Mouse (Mus musculus): Measurements from ENCODE around the gene Usp45. TPM values are rescaled to one million over a fixed set of nuclear protein-coding genes. Genes with fewer than 3 reads are reported as not detected.
A peak's percentile ranks its signal among the peaks of the same experiment; 100 is the strongest.

Gene Usp45
- total and polyA plus RNA-seq, 3 experiments = 2.9 to 49.2 (median 21.1) TPM

DNA sequence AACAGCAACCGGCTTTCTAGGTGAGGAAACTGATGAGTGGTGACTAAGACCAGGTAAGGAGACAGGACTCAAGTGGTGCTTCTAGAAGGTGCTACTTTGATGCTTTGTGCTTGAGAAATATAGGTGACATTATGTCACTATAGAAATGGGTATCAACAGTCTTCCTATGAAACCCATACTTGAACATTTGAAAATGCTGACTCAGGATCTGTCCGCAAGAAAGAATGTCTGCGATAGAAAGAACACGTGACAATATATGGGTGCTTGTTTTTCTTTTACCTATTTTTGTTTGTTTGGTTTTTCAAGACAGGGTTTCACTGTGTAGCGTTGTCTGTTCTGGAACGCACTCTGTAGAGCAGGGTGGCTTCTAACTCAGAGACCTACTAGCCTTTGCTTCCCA lies 45.7 kb downstream of the Usp45 start:
- TF ChIP-seq GATA1 (IDR thresholded peaks at IDR 0.05; ENCODE audit: borderline replicate concordance, low read length) (no peak), CTCF (IDR thresholded peaks at IDR 0.05; ENCODE audit: low read depth, low read length) (no peak), POLR2AphosphoS5 (IDR thresholded peaks at IDR 0.05; ENCODE audit: insufficient replicate concordance, low read depth, low read length) (no peak), TAL1 (conservative IDR thresholded peaks at IDR 0.05; ENCODE audit: low read depth, low read length) (no peak), GATA2 (IDR thresholded peaks at IDR 0.05; ENCODE audit: borderline replicate concordance, low read depth, low read length) (no peak)
- H3K4me1 ChIP-seq (ENCODE audit: insufficient read depth, low read depth, low read length) = no peaks in the 10 kb centered on the region
- no peaks in the 10 kb centered on the region for H3K27me3 ChIP-seq (ENCODE audit: insufficient read depth, low read length)
- H3K4me3 ChIP-seq (ENCODE audit: low read depth, low read length) = no peak overlapping the region
- peaks cover 73% of the 10 kb centered on the region for H3K36me3 ChIP-seq (replicated peaks)
- no peak for DNase-seq (ENCODE audit: low spot score)
- no peaks in the 10 kb centered on the region for H3K9me3 ChIP-seq (replicated peaks)
- no peak for ATAC-seq (ENCODE audit: extremely low read depth, insufficient number of reproducible peaks, low FRiP score, poor library complexity, severe bottlenecking)

DNA sequence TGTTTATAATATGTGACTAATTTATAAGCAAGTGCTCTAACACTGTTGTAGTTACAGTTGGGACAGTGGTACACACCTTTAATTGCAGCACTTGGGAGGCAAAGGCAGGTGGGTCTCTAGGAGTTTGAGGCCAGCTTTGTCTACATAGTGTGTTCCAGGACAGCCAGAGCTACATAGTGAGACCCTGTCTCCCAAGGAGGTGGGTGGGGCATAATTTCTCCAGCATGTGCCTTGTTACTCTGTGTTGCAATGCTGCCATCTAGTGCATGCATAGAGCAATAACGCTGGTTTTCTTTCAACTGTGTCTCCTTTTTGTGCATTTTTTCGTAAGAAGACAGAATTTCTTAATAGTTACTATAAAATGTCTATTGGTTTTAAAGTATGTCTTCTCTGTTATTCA lies 47.1 kb downstream of the Usp45 start:
- peaks cover 72% of the 10 kb centered on the region for H3K36me3 ChIP-seq (replicated peaks)
- ATAC-seq (ENCODE audit: extremely low read depth, insufficient number of reproducible peaks, low FRiP score, poor library complexity, severe bottlenecking) (no peak; the same call in 1 of the 2 replicates), DNase-seq (ENCODE audit: low spot score) (peak; percentile 25)
- no peaks in the 10 kb centered on the region for H3K27me3 ChIP-seq (ENCODE audit: insufficient read depth, low read length)
- no peak overlapping the region for H3K4me3 ChIP-seq (ENCODE audit: low read depth, low read length)
- no peaks in the 10 kb centered on the region for H3K9me3 ChIP-seq (replicated peaks)
- H3K4me1 ChIP-seq (ENCODE audit: insufficient read depth, low read depth, low read length) = no peaks in the 10 kb centered on the region
- TF ChIP-seq GATA1 (IDR thresholded peaks at IDR 0.05; ENCODE audit: borderline replicate concordance, low read length) = no peak
- peak; percentile 69 for TF ChIP-seq CTCF (IDR thresholded peaks at IDR 0.05; ENCODE audit: low read depth, low read length)

DNA sequence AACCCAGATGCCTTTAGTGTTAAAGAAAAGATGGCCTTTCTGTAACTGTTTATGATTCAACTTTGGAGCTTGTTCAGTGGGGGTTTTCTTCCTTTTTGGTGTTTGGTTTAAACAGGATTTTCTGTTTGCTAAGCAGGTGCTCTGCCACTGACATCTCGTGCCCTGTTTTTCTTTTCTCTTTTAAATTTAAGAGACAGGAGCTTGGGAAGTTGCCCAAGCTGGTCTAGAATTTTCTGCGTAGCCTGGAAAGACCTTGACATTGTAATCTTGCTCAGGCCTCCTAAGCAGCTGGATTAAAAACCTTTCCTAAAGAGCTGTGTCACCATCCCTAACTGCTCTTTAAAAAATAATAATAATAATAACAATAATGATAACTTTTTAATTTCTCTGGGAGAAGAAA lies 59.7 kb downstream of the Usp45 start:
- no peak overlapping the region for H3K4me3 ChIP-seq (ENCODE audit: low read depth, low read length)
- no peak for TF ChIP-seq POLR2AphosphoS5 (IDR thresholded peaks at IDR 0.05; ENCODE audit: insufficient replicate concordance, low read depth, low read length)
- TF ChIP-seq CTCF (IDR thresholded peaks at IDR 0.05; ENCODE audit: low read depth, low read length) = no peak
- no peak for TF ChIP-seq GATA2 (IDR thresholded peaks at IDR 0.05; ENCODE audit: borderline replicate concordance, low read depth, low read length)
- no peak for TF ChIP-seq TAL1 (conservative IDR thresholded peaks at IDR 0.05; ENCODE audit: low read depth, low read length)
- TF ChIP-seq GATA1 (IDR thresholded peaks at IDR 0.05; ENCODE audit: borderline replicate concordance, low read length) = no peak
- peaks cover 62% of the 10 kb centered on the region for H3K36me3 ChIP-seq (replicated peaks)
- H3K9me3 ChIP-seq (replicated peaks) = no peaks in the 10 kb centered on the region
- ATAC-seq (ENCODE audit: extremely low read depth, insufficient number of reproducible peaks, low FRiP score, poor library complexity, severe bottlenecking) = no peak
- no peaks in the 10 kb centered on the region for H3K4me1 ChIP-seq (ENCODE audit: insufficient read depth, low read depth, low read length)
- H3K27me3 ChIP-seq (ENCODE audit: insufficient read depth, low read length) = no peaks in the 10 kb centered on the region
- DNase-seq (ENCODE audit: low spot score) = no peak

DNA sequence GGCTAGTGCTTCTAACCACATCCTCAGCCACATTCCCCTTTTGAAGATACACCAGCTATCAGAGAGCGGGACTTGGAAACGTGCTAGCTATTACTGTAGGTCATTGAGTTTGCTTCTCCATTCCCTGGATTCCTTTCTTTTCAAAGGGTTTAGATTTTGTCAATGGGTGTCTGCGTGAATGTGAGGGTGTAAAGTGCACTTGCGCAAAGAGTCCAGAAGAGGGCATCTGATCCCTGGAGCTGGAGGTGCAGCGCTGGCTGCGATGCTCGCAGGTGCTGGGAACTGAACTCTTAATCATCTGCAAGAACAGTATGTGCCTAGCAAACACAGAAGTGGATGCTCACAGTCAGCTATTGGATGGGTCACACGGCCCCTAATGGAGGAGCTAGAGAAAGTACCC lies 65.9 kb downstream of the Usp45 start:
- DNase-seq (ENCODE audit: low spot score) (no peak), ATAC-seq (ENCODE audit: extremely low read depth, insufficient number of reproducible peaks, low FRiP score, poor library complexity, severe bottlenecking) (no peak)
- TF ChIP-seq GATA1 (IDR thresholded peaks at IDR 0.05; ENCODE audit: borderline replicate concordance, low read length) (no peak), TAL1 (conservative IDR thresholded peaks at IDR 0.05; ENCODE audit: low read depth, low read length) (no peak), POLR2AphosphoS5 (IDR thresholded peaks at IDR 0.05; ENCODE audit: insufficient replicate concordance, low read depth, low read length) (no peak), GATA2 (IDR thresholded peaks at IDR 0.05; ENCODE audit: borderline replicate concordance, low read depth, low read length) (no peak), CTCF (IDR thresholded peaks at IDR 0.05; ENCODE audit: low read depth, low read length) (no peak)
- H3K4me3 ChIP-seq (ENCODE audit: low read depth, low read length) = no peak overlapping the region
- H3K9me3 ChIP-seq (replicated peaks) = no peaks in the 10 kb centered on the region
- no peaks in the 10 kb centered on the region for H3K4me1 ChIP-seq (ENCODE audit: insufficient read depth, low read depth, low read length)
- peaks cover 41% of the 10 kb centered on the region for H3K36me3 ChIP-seq (replicated peaks)
- no peaks in the 10 kb centered on the region for H3K27me3 ChIP-seq (ENCODE audit: insufficient read depth, low read length)

DNA sequence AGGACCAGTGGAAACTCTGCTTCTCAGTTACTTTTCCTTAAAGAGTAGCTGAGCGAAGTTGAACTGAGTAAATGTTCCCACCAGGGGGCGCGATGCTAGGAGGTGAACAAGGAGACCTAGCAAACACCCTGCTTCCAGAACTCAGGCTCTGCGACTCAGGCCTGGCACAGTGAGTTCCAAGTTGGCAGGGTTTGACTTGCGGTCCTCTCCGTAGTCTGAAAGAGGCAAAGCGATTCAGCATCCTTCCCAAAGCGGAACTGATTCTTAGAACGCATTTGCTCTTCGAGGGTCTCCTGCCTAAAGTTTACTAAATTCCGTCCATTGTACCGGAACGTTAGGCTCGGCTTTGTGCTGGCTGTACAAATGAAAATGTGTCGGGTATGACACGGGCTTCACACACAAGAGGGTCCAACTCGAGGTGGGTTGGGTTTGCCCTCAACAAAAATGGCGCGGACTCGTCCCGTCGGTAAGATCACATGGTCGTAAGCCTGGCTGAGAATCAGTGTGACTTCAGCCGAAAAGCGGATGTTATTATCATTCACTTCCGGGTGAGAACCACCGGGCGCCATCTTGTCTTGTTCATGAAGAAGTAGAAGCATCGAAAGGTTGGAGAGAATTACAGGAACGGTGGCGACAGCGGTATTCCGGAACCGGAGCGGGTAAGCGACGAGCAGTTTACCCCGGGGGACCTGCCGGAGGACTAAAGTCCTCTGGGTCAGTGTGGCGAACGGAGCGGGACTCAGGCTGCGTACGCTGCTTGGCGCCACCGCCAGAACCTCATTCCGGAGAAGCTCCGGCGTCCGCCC lies 80.7 kb downstream of the Usp45 start, which contains the start of gene Pnisr:
Gene Pnisr (plus strand): TSS at position 103 of the 806 bp plus-strand sequence.
- H3K4me3 ChIP-seq (ENCODE audit: low read depth, low read length) = peak within 1 kb of the TSS; percentile 89
- ATAC-seq (ENCODE audit: extremely low read depth, insufficient number of reproducible peaks, low FRiP score, poor library complexity, severe bottlenecking) (peak; percentile 83), DNase-seq (ENCODE audit: low spot score) (peak; percentile 65)
- H3K9me3 ChIP-seq (replicated peaks) = no peaks in the 10 kb centered on the region
- H3K36me3 ChIP-seq (replicated peaks) = peaks cover 15% of the 10 kb centered on the region
- TF ChIP-seq GATA1 (IDR thresholded peaks at IDR 0.05; ENCODE audit: borderline replicate concordance, low read length) (no peak), POLR2AphosphoS5 (IDR thresholded peaks at IDR 0.05; ENCODE audit: insufficient replicate concordance, low read depth, low read length) (no peak), CTCF (IDR thresholded peaks at IDR 0.05; ENCODE audit: low read depth, low read length) (peak; percentile 37; the same call in 1 of the 2 replicates), GATA2 (IDR thresholded peaks at IDR 0.05; ENCODE audit: borderline replicate concordance, low read depth, low read length) (no peak), TAL1 (conservative IDR thresholded peaks at IDR 0.05; ENCODE audit: low read depth, low read length) (no peak)
- peaks cover 23% of the 10 kb centered on the region for H3K4me1 ChIP-seq (ENCODE audit: insufficient read depth, low read depth, low read length)
- no peaks in the 10 kb centered on the region for H3K27me3 ChIP-seq (ENCODE audit: insufficient read depth, low read length)

DNA sequence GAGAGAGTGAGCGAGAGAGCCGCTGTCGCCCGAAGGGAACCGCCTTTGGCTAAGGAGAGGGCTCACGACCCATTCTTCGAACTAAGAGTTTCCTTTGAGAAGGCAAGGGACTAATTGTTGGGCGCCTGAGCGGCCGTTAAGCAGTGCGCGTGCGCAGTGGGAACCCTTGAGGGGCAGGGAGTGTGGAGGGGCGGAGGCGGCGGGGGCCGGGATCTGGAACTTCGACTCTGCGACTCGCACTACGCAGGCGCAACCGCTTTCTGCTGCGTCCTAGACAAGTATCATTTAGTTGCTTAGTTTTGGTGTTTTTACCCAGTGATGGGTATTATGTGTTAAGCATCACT lies 81.3 kb downstream of the Usp45 start:
- Histone ChIP-seq H3K27me3 (ENCODE audit: insufficient read depth, low read length) (no peaks in the 10 kb centered on the region), H3K9me3 (replicated peaks) (no peaks in the 10 kb centered on the region), H3K36me3 (replicated peaks) (peaks cover 21% of the 10 kb centered on the region), H3K4me1 (ENCODE audit: insufficient read depth, low read depth, low read length) (peaks cover 28% of the 10 kb centered on the region), H3K4me3 (ENCODE audit: low read depth, low read length) (peak overlapping the region; percentile 89)
- TF ChIP-seq GATA1 (IDR thresholded peaks at IDR 0.05; ENCODE audit: borderline replicate concordance, low read length) (no peak), TAL1 (conservative IDR thresholded peaks at IDR 0.05; ENCODE audit: low read depth, low read length) (no peak), CTCF (IDR thresholded peaks at IDR 0.05; ENCODE audit: low read depth, low read length) (no peak), GATA2 (IDR thresholded peaks at IDR 0.05; ENCODE audit: borderline replicate concordance, low read depth, low read length) (no peak), POLR2AphosphoS5 (IDR thresholded peaks at IDR 0.05; ENCODE audit: insufficient replicate concordance, low read depth, low read length) (no peak)
- ATAC-seq (ENCODE audit: extremely low read depth, insufficient number of reproducible peaks, low FRiP score, poor library complexity, severe bottlenecking) = peak; percentile 47
- DNase-seq (ENCODE audit: low spot score) = peak; percentile 75
